In genomic region chr11:44229996-44230395, GRCm38 (mm10) we compare ENCODE assay signal across 12 mouse cellular contexts.
DNase-seq lines count a peak whose midpoint lies in the region.
"Had no signal": no experiment of that assay in that cellular context is flagged by ENCODE, and none has a peak within 500 bp of the region (broad histone marks: within the 10 kb centered on the region; RNA-seq: fewer than 3 reads in every experiment).

No protein-coding gene starts in this region.

- H3K27me3 ChIP-seq in forebrain, embryonic 10.5 days (ENCODE audit: poor library complexity, severe bottlenecking), result no peaks in the 10 kb centered on the region
- H3K27me3 ChIP-seq: heart, embryonic 15.5 days; kidney, embryonic 15.5 days; liver, embryonic 13.5 days had no signal

- no peaks in the 10 kb centered on the region for H3K4me1 ChIP-seq in forebrain, embryonic 10.5 days
- H3K4me1 ChIP-seq: heart, embryonic 15.5 days; kidney, embryonic 15.5 days; liver, embryonic 13.5 days had no signal

- no peaks in the 10 kb centered on the region for H3K36me3 ChIP-seq in forebrain, embryonic 10.5 days (replicated peaks)
- H3K36me3 ChIP-seq: heart, embryonic 15.5 days; kidney, embryonic 15.5 days; liver, embryonic 13.5 days had no signal

- 90% methylated on average over 5 of the region's 5 CpGs for WGBS in forebrain, embryonic 10.5 days

- no peaks in the 10 kb centered on the region for H3K9me3 ChIP-seq in forebrain, embryonic 10.5 days
- H3K9me3 ChIP-seq: heart, embryonic 15.5 days; kidney, embryonic 15.5 days; liver, embryonic 13.5 days had no signal

- H3K4me3 ChIP-seq in forebrain, embryonic 10.5 days, result no peak overlapping the region
- H3K4me3 ChIP-seq: heart, embryonic 15.5 days; kidney, embryonic 15.5 days; liver, embryonic 13.5 days had no signal

- peak; percentile 47 for DNase-seq in gastrocnemius, adult 18-20 months (ENCODE audit: low spot score)
- DNase-seq in gastrocnemius, postnatal 4 days (ENCODE audit: low spot score in 2 of 2), result no peak
- DNase-seq in brain, adult 2 months (ENCODE audit: low read depth, low spot score), result peak; percentile 67
- peak; percentile 40 for DNase-seq in gastrocnemius, postnatal 14 days
- DNase-seq in lung, postnatal 10 days, result peak; percentile 30
- DNase-seq in thymus, postnatal 14 days, result no peak
- no peak for DNase-seq in thymus, postnatal 10 days (ENCODE audit: low spot score in 2 of 2)
- DNase-seq in forebrain, embryonic 10.5 days (ENCODE audit: extremely low spot score, low spot score), result no peak
- DNase-seq: liver, embryonic 13.5 days; midbrain, embryonic 14.5 days had no signal

- intact Hi-C loops in gastrocnemius, postnatal 14 days (cut with DNase I; ENCODE audit: low total_unique reads), result no loop called here

- H3K27ac ChIP-seq in forebrain, embryonic 10.5 days, result no peak overlapping the region
- H3K27ac ChIP-seq: heart, embryonic 15.5 days; kidney, embryonic 15.5 days; liver, embryonic 13.5 days had no signal

Comparison
In these comparisons a context has a peak if more than half of its experiments do, and no peak if none do; other contexts are left out.
1. DNase-seq: peak in gastrocnemius, adult 18-20 months (single experiment), brain, adult 2 months (single experiment), gastrocnemius, postnatal 14 days (single experiment) and lung, postnatal 10 days (single experiment); none in gastrocnemius, postnatal 4 days (0 of 2), thymus, postnatal 14 days (single experiment), thymus, postnatal 10 days (0 of 2) and forebrain, embryonic 10.5 days (single experiment).